Mouse (Mus musculus): ENCODE results near the gene Pard3. TPM values are rescaled to one million over a fixed set of nuclear protein-coding genes. Genes with fewer than 3 reads are reported as not detected.

Pard3 gene
- total RNA-seq (2022): 10 to 100 TPM; 30.2 to 32.1 (median 30.9) TPM

DNA sequence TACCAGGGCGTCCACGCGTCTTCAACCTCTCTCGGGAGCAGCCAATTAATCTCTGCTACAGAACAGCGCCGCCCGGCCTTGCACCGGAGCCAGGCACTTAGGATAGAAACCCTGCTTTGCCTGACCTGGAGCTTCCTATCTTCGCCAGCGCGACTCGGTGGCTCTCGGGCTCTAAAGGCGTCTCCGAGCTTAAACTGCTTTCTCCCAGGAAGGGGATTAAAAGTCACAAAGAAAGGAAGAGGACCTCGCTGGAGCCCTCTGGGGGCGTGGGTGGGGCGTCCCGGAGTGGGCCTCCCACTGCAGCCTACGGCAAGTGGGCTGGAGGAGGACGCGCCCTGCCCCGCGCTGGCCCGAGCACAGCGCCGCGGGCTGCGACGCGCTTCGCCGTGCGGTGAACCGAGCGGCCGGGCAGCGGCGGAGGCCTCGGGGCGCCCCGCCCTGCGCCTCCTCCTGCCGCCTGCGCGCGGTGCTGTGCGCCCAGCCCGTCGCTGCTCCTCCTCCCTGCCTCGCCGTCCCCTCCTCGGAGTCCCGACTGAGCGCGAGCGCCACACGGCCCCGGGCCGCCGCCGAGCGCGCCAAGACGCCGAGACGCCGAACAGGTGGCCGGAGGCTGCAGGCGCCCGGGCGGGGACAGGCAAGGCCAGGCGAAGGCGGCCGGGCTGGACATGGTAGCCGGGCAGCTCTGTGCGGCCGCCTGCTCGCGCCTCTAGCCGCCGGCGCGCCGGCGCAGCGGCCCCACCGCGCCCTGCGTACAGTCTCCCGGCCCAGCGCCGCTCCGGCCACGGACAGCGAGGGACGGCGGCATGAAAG is at the start of gene Pard3:
Gene Pard3 (plus strand): TSS at position 343 of the 810 bp plus-strand sequence.
- DNase-seq (ENCODE audit: low spot score): peak; percentile 62

DNA sequence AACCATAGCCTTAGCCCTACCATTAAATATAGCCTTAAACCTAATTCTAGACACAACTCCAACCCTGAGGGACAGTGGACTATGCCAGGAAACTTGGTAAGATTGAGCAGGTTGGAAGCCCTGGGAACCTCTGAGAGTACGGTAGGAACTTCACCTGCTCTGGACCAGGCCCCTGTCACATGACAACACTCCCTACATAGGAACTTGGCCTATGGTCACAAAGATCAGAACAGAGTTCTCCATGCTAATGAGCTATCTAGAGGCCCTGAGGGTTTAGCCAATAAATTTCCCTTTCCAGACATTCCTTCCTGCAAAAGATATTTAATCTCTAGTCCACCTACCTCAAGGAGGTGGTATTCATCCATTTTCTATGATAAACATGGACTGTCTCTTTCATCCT is 41.9 kb upstream of the Pard3 start:
- no peak for DNase-seq (ENCODE audit: low spot score)

DNA sequence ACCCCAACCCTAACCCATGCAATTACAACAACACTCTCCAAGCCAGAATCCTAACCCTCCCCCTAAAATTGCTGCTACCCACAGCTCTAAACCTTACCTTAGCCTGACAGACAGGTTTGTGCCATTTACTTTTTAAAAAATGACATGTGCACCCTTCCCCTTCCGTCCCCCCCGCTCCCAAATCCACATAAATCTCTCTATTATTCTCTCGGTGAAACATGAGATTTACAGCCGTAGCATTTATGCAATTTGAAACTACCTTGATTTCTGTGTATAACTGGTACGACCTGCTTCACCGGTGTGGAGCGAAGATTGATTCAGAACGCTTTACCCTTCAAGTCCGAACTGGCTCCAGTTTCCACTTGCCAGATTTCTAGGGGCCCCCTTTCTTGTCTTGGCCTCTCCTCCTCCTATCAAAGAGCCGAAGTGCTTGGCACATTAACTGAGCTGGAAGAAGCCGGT is 38.4 kb upstream of the Pard3 start:
- DNase-seq (ENCODE audit: low spot score): no peak

DNA sequence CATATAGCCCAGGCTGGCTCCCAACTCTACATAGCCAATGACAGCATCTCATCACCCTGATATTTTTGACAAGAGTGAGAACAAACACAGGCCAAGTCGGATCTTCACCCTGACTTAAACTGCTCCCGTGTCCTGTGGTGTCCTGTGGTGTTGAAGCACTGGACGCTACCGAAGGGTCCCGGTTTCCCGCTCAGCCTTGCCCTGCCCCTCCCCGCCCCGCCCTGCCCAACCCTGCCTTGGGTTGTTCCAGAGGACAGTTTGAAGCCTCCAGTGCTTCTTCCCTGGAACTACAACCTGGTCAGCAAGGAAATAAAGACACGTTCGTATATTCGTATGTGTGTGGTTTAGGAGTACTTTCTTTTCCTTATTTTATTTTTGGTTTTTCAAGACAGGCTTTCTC is 37.9 kb upstream of the Pard3 start:
- no peak for DNase-seq (ENCODE audit: low spot score)

DNA sequence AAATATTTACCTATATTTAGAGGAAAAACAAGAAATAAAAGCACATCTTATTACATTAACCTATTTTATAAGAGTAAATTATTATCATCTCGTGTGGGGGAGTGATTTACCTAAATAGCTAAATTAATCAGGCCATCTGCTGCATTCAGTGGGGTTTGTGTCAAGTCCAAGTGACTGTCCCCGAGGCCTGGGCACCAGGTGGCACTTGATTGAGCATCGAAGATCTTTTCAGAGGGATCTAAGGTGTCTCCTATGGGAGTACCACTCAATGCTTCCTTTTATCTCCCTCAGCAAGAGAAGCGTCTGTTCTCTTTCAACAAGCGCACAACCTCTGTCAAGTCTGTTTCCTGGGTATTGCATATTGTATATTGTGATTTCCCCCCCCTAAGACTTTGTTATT is 32.2 kb upstream of the Pard3 start:
- no peak for DNase-seq (ENCODE audit: low spot score)

DNA sequence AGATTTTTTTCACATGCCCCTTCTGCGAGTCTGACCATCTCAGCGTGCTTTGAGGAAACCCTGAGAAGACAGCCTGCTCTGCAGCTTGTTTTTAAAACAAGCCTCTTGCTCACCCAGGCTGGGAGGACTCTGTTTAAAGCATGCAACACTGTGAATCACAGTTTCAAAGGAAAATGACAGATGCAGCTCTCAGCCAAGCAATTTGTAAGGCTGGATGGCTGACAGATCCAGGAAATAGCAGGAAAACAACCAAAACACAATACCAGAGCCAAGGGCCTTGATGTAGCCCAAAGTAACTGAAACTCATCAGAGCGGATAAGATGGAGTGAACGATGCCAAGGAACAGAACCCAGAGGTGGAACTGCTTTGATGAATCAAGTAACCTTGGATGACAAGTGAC is 24.8 kb upstream of the Pard3 start:
- no peak for DNase-seq (ENCODE audit: low spot score)

DNA sequence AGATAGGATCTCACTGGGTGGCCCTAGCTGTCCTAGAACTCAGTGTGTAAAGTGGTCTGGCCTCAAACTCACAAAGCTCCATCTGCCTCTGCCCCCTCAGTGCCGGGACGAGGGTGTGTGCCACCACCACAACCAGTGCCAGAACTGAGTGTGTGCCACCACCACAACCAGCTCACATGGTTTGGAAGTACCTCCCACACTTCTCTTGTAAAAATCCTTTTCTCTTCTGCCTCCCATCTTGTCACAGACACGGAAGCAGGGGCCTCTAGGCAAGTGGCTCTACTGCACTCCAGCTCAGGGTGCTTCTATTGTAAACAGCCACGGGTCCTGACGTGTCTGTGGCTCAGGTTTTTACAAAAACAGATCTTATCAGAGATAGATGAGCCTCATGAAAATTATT is 13.7 kb upstream of the Pard3 start:
- DNase-seq (ENCODE audit: low spot score): no peak

DNA sequence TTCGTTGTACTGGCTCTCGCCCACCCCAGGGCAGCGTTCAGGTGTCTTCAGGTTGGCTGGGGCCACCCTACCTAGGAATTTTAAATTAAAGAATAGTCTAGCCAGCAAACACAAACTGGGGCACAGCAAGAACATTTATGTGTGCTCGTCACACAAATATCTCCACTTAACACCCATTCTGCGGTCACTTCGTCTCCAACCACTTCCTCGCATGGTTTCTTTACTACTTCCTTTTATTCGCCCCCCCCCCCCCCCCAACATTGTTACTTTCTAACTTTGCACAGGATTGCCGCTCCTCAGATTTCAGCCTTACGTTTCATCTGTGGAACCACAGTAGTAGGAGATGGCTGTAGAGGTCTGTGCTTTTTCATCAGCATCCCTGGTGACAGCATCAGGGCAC is 11.6 kb upstream of the Pard3 start:
- DNase-seq (ENCODE audit: low spot score): no peak

DNA sequence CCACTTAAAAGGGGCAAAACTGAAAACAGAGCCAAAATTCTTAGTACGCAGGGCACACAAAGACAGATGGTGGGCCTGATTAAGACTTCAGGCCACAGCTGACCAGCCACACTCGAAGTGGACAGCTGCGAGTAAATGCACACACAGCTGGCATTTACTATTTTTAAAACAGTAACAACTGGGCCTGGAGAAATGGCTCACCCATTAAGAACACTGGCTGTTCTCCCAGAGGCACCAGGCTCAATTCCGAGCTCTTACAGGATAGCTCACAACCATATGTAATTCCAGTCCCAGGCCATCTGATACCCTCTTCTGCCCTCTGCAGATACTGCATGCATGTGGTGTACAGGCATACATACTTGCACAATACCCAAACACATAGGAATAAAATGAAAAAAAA is 8.6 kb upstream of the Pard3 start:
- no peak for DNase-seq (ENCODE audit: low spot score)

DNA sequence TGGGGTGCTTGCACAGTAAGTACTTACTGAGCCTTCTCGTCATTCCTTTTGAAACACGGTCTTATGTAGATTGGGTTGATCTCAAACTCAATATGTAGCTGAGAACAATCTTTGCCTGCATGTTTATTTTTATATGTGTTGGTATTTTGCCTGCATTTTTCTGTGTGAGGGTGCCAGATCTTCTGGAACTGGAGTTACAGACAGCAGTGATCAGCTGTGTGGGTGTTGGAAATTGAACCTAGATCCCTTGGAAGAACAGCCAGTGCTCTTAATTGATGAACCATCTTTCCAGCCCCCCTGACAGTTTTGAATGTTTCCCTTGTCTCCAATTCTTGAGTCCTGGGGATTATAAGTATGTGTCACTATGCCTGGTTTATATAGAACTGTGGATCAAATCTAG is 4.9 kb upstream of the Pard3 start:
- no peak for DNase-seq (ENCODE audit: low spot score)

DNA sequence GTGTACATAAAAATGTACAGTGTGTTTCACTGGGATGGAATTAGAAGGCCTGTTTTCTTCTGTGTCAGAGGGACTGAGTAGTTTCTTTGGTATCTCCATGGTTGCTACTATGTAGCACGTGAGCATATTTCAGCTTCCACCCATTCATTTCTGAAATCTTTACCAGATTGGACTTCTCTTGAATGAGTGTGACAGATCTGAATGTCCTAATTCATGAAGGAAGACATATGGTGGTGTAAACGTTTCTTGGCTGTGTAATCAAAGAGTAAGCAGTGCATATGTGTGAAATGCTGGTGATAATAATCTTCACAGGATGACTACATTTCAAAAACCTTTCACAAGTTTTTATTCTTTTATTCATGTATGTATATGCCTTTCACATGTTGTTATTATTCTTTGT is 3.9 kb upstream of the Pard3 start:
- no peak for DNase-seq (ENCODE audit: low spot score)

DNA sequence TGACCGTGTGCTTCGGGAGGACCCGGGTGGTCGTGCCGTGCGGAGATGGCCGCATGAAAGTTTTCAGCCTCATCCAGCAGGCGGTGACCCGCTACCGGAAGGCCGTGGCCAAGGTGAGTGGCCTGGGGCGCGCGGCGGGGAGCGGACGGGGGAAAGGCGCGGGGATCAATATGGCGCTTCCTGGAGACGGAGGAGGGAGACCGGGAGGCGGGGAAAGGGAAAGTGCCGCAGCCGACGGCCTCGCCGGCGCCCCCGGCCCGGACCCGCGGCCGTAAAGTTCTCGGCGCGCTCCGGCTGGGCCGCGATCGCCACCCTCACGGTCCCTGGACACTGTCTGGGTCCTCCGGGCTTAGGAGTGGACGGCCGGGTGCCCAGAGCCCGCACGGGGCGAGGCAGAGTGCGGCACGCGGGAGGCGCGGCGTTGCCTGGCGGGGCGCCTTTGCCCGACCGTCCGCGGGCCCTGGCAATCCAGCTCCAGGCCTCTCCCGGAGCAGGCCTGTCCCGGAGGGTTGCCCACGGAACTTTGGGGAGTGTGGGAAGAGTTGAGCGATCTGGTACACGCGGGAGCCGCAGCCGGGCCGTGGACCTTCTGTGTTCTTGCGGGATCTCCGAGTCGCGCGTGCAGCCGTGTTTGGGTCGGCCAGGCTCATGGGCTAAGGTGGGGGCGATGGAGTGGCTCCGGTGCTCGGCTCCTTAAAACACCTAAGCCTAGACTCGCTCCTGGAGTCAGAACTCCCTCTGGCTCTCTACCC is 844 bp downstream of the Pard3 start:
- DNase-seq (ENCODE audit: low spot score): peak; percentile 32

DNA sequence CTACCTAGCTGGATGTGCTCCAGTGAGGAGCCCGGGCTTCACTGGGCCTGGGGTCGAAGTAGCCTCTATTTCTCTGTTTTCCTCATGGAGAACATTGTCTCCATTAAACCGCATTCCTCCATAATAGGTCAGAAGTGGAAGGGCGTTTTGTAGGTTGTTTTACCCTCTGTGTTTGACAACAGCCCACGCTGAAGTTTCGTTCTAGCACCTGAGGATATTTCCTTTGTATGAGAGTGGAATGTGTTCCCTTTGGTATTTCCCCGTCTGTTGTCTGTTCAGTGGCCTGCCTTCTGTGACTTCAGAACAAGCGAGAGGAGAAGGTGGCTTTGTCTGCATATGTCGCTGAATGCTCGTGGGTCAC is 1.4 kb downstream of the Pard3 start:
- no peak for DNase-seq (ENCODE audit: low spot score)

DNA sequence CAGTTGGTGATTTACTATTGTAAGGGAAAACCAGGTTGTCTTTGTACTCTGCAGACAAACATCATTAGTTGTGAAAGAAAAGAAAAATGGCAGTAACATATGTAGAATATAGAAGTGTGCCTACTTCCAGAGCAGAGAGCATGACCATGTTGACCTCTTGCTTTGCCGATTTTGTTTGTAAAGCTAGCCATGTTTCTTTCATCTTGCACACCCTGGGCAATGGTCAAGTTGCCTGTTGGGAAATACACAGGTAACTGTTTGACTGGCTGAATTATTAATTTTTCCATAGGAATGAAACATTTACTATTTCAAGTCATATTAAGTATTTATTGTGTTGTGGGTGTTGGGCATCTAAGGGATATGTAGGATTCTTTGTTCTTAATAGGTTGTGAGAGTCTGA is 2.1 kb downstream of the Pard3 start:
- no peak for DNase-seq (ENCODE audit: low spot score)

DNA sequence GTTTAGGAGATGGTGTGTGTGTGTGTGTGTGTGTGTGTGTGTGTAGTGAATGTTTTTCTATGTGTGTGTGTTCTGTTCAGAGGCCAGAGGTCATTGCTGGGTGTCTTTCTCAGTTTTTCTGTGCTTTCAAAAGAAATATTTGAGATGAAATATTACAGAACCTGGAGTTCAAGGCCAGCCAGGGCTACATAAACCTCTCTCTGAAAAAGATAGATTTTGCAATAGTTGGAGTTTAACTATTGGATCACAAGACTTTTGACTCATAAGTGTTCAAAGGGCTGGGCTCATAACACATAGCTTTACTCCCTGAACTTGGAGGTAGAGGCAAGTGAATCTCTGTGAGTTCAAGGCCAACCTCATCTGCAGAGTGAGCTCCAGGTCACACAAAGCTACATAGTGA is 2.8 kb downstream of the Pard3 start:
- DNase-seq (ENCODE audit: low spot score): no peak

DNA sequence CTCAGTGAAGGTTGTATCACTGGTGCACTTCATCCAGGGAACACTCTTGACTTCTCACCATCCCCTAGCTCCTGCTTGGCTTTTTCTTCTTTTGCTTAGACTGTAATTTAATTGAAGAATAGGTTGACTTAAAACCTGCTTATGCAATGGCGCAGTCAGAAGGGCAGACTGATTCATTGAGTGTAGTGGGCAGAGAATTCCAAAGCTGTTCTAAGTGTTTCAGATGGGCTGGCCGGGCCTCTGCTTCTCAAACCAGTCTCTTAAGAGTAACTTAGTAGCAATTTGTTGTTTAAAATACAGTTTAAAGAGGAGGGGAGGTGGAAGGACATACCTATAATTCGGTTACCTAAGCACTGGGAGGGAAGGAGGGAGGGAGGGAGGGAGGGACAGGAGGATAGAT is 5.0 kb downstream of the Pard3 start:
- DNase-seq (ENCODE audit: low spot score): no peak

DNA sequence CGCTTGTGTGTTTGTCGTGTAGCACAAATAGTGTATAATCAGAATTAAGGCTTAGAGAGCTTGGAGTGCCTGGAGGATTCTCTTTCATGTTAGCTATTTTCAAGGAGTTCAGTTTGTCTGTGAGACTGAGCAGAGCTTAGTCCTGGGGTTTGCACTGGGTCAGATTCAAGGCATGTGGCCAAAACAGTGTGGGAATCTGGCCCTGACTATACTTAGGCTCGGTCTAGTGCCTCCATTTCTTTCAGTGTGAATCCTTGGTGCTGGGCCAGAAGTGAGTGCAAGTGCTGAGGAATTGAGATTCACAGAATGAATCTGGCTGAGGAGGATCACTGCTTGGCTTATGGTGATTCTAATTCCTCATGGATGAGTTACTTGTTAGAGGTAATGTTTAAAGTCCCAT is 6.5 kb downstream of the Pard3 start:
- peak; percentile 59 for DNase-seq (ENCODE audit: low spot score)

DNA sequence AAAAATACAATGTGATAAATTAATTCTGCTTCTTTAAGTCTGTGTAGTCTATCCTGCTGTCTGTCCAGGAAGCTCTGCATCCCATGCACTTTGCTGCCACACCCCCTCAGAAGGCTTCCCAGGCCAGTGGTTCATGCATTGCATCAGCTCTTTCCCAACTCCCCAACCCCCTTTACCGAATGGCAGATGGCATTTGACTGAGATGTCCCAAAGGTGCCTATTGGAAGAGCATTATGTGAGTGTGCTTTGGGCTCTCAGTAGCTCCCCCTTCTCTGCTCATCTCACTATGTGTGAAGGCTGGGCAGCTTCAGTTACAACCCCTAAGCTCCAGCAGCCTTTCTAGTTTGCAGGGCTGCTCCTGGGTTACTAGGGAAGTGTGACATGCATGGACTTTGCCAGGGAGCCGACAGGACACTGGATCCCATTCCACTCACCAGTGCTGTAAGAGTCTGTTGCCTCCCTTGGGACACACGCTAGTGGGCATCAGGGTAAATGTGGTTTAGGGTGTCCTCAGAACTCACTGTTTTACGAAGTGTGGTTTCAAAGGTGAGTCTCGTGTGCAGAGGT is 9.4 kb downstream of the Pard3 start:
- no peak for DNase-seq (ENCODE audit: low spot score)

DNA sequence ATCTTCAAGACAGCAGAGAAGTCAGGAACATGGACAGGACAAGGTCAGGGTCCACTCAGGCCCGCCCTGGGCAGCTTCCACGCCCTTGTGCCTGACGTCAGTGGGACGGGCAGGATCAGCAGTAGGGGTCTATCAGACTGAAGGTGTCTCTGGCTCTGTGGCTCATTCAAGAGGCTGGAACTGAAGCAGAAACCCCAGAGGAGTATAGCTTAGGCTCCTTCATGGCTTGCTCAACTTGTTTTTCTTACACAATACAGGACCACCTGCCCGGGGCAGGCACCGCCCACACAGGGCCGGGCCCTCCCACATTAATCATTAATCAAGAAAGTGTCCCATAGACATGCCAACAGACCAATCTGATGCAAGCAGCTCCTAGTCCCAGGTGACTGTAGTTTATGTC is 12.8 kb downstream of the Pard3 start:
- DNase-seq (ENCODE audit: low spot score): no peak

DNA sequence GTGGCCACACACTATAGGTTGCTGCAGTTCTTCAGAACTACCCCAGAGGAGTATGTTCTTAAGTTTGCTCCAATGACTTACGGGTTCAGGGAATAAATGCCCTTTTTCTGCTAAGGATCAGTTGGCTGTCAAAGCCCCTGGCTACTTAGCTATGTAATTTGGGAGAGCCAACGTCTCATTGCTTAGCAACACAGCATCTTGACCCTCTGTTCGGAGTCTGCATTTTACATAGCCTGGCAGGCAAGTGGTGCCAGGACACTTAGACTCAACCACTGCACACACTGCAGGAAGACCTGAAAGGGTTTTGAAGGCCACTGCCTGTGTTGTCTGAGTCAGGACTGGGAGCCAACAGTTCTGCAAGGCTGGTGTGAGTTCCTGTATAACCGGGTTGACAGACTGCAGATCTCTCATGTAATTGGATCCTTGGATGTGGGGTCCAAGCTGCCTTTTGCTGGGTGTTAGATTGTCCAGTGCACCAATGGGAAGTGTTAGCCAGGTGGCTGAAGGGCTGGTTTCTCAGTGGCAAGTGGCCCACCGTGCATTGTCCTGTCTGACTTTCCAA is 15.6 kb downstream of the Pard3 start:
- no peak for DNase-seq (ENCODE audit: low spot score)

DNA sequence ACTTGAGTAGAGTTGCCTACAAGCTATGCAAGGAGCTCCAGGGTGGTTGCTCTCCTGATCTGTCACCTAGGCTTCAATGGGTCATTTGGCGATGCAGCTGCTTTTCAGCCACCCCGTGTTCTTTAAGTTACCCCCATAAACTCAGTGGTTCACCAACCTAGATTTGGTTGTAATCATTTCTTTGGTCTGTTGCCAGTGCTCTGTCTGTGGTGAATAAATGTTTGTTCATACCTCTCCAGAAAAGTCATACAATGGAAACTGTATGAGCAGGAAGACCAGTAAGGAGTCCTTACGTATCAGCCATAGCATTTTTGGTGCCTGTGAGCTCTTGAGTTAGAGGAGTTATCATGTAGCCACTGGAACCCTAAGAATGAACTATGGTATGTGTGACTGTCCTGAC is 17.6 kb downstream of the Pard3 start:
- no peak for DNase-seq (ENCODE audit: low spot score)

DNA sequence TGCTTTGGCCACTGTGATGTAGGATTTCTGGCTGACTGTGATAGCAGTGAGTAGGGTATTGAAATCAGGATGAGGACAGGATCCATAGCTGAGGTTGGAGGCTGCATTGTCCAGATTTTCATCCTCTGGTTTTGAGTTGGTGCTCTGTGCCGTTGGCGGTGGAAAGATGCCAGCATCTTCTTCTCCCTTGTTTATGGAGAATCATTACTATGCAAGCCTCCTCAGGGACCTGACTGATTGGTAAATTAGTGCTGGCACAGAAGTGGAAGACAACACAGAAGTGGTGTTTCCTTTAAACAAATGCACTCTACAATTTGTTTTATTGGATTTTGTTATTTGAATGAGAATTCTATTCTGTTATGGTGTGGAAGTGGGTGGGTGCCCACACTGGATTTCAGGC is 18.8 kb downstream of the Pard3 start:
- no peak for DNase-seq (ENCODE audit: low spot score)

DNA sequence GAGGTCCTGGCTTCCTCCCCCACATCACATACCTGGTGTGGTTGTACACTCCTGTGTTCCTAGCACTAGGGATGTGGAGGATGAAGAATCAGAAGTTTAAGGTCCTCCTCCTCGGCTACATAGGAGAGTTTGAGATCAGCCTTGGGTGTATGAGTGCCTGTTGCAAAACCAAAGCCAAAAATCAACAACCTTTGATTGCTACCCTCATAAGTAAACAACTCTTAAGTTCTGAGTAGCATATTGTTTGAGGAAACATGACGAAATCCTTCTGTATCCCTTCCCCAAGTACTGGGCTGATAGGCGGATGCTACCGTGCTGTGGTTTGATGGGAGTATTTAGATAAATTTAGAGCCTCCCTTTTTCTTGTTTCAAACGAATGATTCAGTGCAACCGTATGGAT is 20.9 kb downstream of the Pard3 start:
- no peak for DNase-seq (ENCODE audit: low spot score)
